Mouse (Mus musculus): ENCODE measurements around the gene Pkm.

DNA sequence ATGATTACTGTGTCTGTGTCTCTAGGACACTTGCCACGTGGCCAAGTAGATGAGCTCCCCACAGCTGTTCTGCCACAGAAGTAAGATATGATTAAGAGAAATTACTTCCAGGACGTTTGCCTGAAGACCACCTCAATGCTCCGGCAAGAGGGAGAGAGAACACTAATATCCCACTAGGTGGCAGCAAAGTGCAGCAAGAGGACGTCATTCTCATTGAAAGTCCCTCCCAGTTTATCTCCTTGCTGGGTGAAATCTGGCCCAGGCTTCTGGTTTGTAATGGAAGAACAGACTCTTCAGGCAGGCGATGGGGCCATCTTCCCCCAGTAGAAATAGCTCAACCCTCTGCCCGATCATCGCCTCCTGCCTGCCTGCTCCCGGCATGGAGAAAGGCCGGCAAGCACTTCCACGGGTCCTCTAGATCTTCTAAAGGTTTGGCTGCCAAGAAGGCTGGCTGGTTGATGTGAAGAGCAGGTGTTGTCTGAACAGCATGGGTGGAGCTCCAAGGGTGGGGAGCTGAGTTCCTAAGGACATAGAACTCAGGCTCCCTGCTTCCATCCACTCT lies 67.0 kb downstream of the Pkm start:
- peak; percentile 68 for TF ChIP-seq CTCF (IDR thresholded peaks at IDR 0.05; ENCODE audit: control insufficient read depth, insufficient read depth, low read length)
- TF ChIP-seq POLR2A (IDR thresholded peaks at IDR 0.05; ENCODE audit: borderline replicate concordance, control insufficient read depth, low read depth, low read length): no peak

Data from bone marrow, adult 2 months (tissue).